Mouse (Mus musculus): ENCODE data around the gene Rapgef5.

Rapgef5 gene

GRCm38 (mm10) chr12:117666391-117666790 lies 150.1 kb downstream of the Rapgef5 start:
- in situ Hi-C loops (cut with MboI, MseI): no loop called here

GRCm38 (mm10) chr12:117669610-117670400 lies 153.5 kb downstream of the Rapgef5 start:
- in situ Hi-C loops (cut with MboI, MseI): no loop called here

- in situ Hi-C loops (cut with MboI, MseI): no loop called here
Measured at GRCm38 (mm10) chr12:117673188-117673587, 156.9 kb downstream of the Rapgef5 start.

- in situ Hi-C loops (cut with MboI, MseI): no loop called here
Measured at GRCm38 (mm10) chr12:117674511-117674910, 158.2 kb downstream of the Rapgef5 start.

DNA sequence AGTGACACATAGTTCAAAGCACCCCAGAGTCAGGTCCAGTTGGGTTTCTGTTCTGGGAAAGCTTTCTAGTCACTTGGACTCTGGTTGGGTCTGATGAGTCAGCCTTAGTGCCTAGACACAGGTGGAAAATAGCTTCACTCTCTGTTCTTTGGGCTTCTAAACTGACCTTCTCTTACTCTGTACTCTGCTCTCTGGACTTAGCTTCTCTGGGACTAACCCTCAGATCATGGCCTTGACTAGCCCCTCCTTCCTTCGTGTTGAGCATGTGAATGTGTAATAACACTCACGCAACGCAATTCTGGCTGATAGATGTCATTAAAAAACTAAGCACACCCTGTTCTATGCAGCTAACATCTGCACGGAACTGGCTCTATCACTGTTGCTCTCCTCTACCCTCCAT lies 160.0 kb downstream of the Rapgef5 start:
- in situ Hi-C loops (cut with MboI, MseI): loop anchor here (5.0 kb wide), 1 partner anchor 44 kb away; no protein-coding TSS in a partner anchor

- in situ Hi-C loops (cut with MboI, MseI): loop anchor here (5.0 kb wide), 1 partner anchor 47 kb away; no protein-coding TSS in a partner anchor
Measured at GRCm38 (mm10) chr12:117678916-117679315, 162.6 kb downstream of the Rapgef5 start.

- in situ Hi-C loops (cut with MboI, MseI): loop anchor here (5.0 kb wide), 1 partner anchor 47 kb away; no protein-coding TSS in a partner anchor
Measured at GRCm38 (mm10) chr12:117679795-117680194, 163.5 kb downstream of the Rapgef5 start.

DNA sequence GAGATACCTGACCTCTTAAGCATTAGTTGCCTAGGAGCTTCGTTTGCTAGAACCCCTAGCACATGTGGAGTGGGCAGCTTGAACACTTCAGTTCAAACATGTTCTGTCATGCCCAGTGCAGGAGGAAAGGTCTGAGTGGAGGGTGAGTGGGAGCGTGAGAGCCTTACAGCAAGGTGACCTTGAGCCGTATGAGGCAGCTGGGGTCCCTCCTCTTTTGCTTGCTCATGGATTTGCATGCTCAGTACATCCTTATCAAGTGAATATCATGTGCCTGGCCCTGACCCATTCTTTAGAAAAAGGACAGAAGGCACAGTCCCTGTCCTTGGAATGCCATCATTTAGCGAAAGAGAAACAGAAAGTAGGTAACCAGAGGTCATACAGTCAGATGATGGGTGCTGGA lies 165.0 kb downstream of the Rapgef5 start:
- in situ Hi-C loops (cut with MboI, MseI): no loop called here

- in situ Hi-C loops (cut with MboI, MseI): no loop called here
Measured at GRCm38 (mm10) chr12:117683377-117683776, 167.1 kb downstream of the Rapgef5 start.

DNA sequence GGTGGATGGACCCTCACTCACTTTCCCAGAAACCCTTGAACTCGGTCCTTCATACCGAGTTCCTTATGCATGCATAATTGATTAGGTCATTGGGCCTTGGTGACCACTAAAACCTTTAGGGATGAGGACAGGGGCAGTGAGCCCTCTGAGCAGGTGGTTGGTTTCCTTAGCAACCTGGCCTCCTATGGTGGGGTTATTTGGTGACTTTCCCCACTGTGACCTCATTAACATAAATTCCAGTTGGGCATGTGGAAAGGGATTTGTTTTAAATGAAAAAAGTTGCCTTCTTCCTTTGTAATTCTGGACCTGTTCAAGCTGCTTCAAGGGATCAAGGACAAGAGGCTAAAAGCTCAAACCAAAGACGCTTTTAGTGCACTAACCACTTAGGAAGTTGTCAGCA lies 167.7 kb downstream of the Rapgef5 start:
- in situ Hi-C loops (cut with MboI, MseI): no loop called here

DNA sequence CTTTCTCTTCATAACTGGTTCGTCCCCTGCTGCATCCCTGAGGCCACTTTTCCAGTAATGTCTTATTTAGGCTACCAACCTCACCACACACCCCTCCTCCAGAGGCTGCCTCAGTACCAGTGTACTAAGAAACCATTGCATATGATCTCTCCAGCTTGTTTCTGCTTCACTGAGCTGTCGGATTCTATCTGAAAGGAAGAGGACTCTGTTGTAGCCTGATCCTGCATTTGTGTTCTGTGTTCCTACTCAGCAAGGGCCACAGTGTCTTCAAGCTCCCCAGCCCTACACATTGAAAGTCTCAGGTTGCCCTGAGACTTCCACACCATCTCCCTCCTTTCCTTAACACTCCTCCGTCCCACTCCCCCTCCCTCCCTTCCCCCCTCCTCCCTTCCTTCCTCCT lies 168.5 kb downstream of the Rapgef5 start:
- in situ Hi-C loops (cut with MboI, MseI): no loop called here

DNA sequence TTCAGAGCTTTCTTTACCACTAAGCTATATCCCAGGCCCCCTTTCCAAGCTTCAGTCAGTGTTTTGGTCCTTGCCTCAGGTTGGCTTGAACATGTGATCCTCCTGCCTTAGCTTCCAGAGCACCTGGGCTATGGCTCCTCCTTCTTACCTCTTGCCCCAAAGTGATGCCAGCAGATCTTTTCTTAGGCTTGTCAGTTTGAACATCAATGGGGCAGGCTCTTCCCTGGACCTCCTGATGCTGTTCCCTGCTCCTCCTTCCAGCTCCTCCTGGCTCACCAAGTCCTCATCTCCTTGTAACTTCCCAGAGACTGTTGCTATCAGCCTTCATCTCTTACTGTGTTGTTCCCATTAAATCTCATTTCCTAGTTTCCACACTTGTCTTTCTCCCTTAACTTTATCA lies 169.1 kb downstream of the Rapgef5 start:
- in situ Hi-C loops (cut with MboI, MseI): no loop called here

DNA sequence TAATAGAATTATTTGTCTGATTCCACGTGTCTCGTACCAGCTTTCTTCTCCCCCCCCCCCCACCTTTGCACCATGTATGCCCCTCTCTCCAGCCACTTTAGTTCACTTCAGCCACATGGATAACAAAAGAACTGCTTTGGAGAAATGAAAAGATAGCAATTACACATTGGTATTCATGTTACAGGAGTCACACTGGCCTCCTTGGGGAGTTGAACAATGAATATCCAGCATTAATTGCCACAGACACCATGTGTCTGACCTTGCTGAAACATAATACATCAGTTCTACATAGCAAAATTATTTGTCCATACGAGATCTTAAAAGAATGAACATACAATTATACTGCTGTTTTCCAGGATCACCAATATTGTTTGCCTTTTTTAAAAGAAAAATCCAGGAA lies 170.5 kb downstream of the Rapgef5 start:
- in situ Hi-C loops (cut with MboI, MseI): no loop called here

GRCm38 (mm10) chr12:117688655-117689548 lies 172.6 kb downstream of the Rapgef5 start:
- in situ Hi-C loops (cut with MboI, MseI): no loop called here

GRCm38 (mm10) chr12:117691336-117691735 lies 175.1 kb downstream of the Rapgef5 start:
- in situ Hi-C loops (cut with MboI, MseI): no loop called here

DNA sequence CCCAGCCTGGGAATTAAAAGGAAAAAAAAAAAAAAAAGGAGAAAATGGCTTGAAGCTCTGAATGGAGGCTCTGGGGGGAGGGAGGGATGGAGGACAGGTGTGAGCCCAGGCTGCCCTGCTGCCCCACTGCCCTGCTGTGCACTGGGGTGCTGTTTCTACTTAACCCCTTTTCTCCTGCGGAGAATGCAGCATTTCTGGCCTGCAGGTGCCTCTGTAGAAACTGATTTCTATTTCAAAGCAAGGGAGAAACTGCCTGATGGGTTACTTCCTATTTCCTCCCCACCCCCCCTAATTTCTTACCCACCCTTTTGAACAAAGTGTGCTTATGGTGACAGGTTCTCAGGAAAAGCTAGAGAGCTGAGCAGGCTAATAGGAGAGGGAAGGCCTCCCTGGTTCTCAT lies 176.5 kb downstream of the Rapgef5 start:
- in situ Hi-C loops (cut with MboI, MseI): no loop called here

GRCm38 (mm10) chr12:117699950-117700665 lies 183.8 kb downstream of the Rapgef5 start:
- in situ Hi-C loops (cut with MboI, MseI): no loop called here

- in situ Hi-C loops (cut with MboI, MseI): no loop called here
Measured at GRCm38 (mm10) chr12:117700927-117701326, 184.6 kb downstream of the Rapgef5 start.

GRCm38 (mm10) chr12:117702291-117702690 lies 186.0 kb downstream of the Rapgef5 start:
- in situ Hi-C loops (cut with MboI, MseI): no loop called here

DNA sequence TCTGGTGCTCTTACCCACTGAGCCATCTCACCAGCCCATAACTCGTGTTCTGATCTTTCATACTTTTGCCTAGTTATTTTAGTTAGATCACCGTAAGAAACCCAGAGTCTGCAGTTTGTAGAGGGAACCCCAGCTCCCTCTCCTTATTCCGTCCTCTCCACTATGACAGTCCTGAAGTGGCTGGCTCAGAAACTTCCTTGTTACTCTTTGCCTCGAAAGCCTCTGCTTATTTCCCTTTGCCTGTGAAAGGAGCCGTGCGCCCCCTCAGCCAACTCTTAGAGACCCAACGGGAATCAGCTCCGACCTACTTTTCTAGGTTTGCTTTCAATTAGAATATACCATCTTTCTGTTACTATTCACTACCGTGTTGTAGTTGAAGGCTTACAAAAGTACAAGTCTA lies 186.6 kb downstream of the Rapgef5 start:
- in situ Hi-C loops (cut with MboI, MseI): no loop called here

DNA sequence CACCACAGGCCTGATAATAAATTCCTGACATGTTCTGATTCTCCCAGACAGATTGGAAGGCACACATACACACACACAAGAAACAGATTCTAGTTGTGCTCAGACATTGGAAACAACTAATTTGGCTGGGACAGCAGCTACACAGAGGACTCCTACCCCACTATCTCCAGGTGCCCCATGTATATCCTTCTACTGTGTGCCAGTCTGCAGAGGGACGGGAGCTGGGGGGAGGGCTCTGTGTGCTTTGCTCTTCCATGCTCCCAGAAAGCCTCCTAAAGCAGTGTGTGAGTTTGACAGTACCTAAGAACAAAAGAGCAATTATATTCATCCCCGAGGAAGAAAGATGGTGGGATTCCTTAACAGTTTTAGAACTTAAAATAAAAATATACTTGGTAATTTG lies 187.1 kb downstream of the Rapgef5 start:
- in situ Hi-C loops (cut with MboI, MseI): no loop called here

- in situ Hi-C loops (cut with MboI, MseI): no loop called here
Measured at GRCm38 (mm10) chr12:117705308-117705707, 189.0 kb downstream of the Rapgef5 start.
